Mouse (Mus musculus): ENCODE data around the gene Rbfox1. TPM values are rescaled to one million over a fixed set of nuclear protein-coding genes. Genes with fewer than 3 reads are reported as not detected.

Gene Rbfox1
- polyA plus RNA-seq, 1 experiment from 2014 or later: 14.6 TPM

GRCm38 (mm10) chr16:7244382-7244781, 1359.2 kb downstream of the Rbfox1 start:
- no peak overlapping the region for H3K27ac ChIP-seq
- H3K36me3 ChIP-seq: no peaks in the 10 kb centered on the region
- no peaks in the 10 kb centered on the region for H3K4me1 ChIP-seq (replicated peaks)
- WGBS: 88% methylated on average over 1 of the region's 1 CpGs
- no peak overlapping the region for H3K4me3 ChIP-seq
- no peak for DNase-seq (ENCODE audit: low spot score)
- no peaks in the 10 kb centered on the region for H3K27me3 ChIP-seq (ENCODE audit: insufficient read depth, poor library complexity, severe bottlenecking)
- H3K9me3 ChIP-seq: no peaks in the 10 kb centered on the region

- H3K27me3 ChIP-seq (ENCODE audit: insufficient read depth, poor library complexity, severe bottlenecking): no peaks in the 10 kb centered on the region
- no peaks in the 10 kb centered on the region for H3K36me3 ChIP-seq
- no peak for DNase-seq (ENCODE audit: low spot score)
- H3K9me3 ChIP-seq: no peaks in the 10 kb centered on the region
- no peak overlapping the region for H3K27ac ChIP-seq
- peaks cover 6% of the 10 kb centered on the region for H3K4me1 ChIP-seq (replicated peaks)
- H3K4me3 ChIP-seq: no peak overlapping the region
- WGBS: 89% methylated on average over 4 of the region's 4 CpGs
Observed at GRCm38 (mm10) chr16:7251696-7252095, 1366.5 kb downstream of the Rbfox1 start.

- Histone ChIP-seq H3K36me3 (no peaks in the 10 kb centered on the region), H3K4me1 (replicated peaks) (no peaks in the 10 kb centered on the region), H3K27me3 (ENCODE audit: insufficient read depth, poor library complexity, severe bottlenecking) (no peaks in the 10 kb centered on the region), H3K9me3 (no peaks in the 10 kb centered on the region), H3K4me3 (no peak overlapping the region), H3K27ac (no peak overlapping the region)
- 92% methylated on average over 4 of the region's 4 CpGs for WGBS
- no peak for DNase-seq (ENCODE audit: low spot score)
Observed at GRCm38 (mm10) chr16:7257366-7257765, 1372.2 kb downstream of the Rbfox1 start.

GRCm38 (mm10) chr16:7263261-7263660, 1378.1 kb downstream of the Rbfox1 start:
- 95% methylated on average over 1 of the region's 1 CpGs for WGBS
- no peaks in the 10 kb centered on the region for H3K36me3 ChIP-seq
- no peak overlapping the region for H3K27ac ChIP-seq
- H3K4me1 ChIP-seq (replicated peaks): no peaks in the 10 kb centered on the region
- H3K27me3 ChIP-seq (ENCODE audit: insufficient read depth, poor library complexity, severe bottlenecking): no peaks in the 10 kb centered on the region
- no peak overlapping the region for H3K4me3 ChIP-seq
- H3K9me3 ChIP-seq: no peaks in the 10 kb centered on the region
- no peak for DNase-seq (ENCODE audit: low spot score)

- Histone ChIP-seq H3K4me1 (replicated peaks) (no peaks in the 10 kb centered on the region), H3K27me3 (ENCODE audit: insufficient read depth, poor library complexity, severe bottlenecking) (no peaks in the 10 kb centered on the region), H3K9me3 (no peaks in the 10 kb centered on the region), H3K36me3 (no peaks in the 10 kb centered on the region), H3K4me3 (no peak overlapping the region), H3K27ac (no peak overlapping the region)
- DNase-seq (ENCODE audit: low spot score): no peak
Observed at GRCm38 (mm10) chr16:7265715-7266114, 1380.6 kb downstream of the Rbfox1 start.

GRCm38 (mm10) chr16:7275501-7275900, 1390.3 kb downstream of the Rbfox1 start:
- DNase-seq (ENCODE audit: low spot score): no peak

GRCm38 (mm10) chr16:7275901-7276300, 1390.7 kb downstream of the Rbfox1 start:
- DNase-seq (ENCODE audit: low spot score): no peak
- no peaks in the 10 kb centered on the region for H3K4me1 ChIP-seq (replicated peaks)
- 38% methylated on average over 1 of the region's 1 CpGs for WGBS

More at GRCm38 (mm10) chr16:7275501-7275900, 1390.3 kb downstream of the Rbfox1 start:
- Histone ChIP-seq H3K27me3 (ENCODE audit: insufficient read depth, poor library complexity, severe bottlenecking) (no peaks in the 10 kb centered on the region), H3K4me1 (replicated peaks) (no peaks in the 10 kb centered on the region), H3K4me3 (no peak overlapping the region), H3K27ac (no peak overlapping the region), H3K36me3 (no peaks in the 10 kb centered on the region), H3K9me3 (peaks cover 2% of the 10 kb centered on the region; the same call in 1 of the 2 replicates)
- 82% methylated on average over 5 of the region's 5 CpGs for WGBS

GRCm38 (mm10) chr16:7279544-7279943, 1394.4 kb downstream of the Rbfox1 start:
- H3K9me3 ChIP-seq: peaks cover 2% of the 10 kb centered on the region; the same call in 1 of the 2 replicates
- no peak for DNase-seq (ENCODE audit: low spot score)
- no peaks in the 10 kb centered on the region for H3K36me3 ChIP-seq
- no peaks in the 10 kb centered on the region for H3K27me3 ChIP-seq (ENCODE audit: insufficient read depth, poor library complexity, severe bottlenecking)
- 68% methylated on average over 5 of the region's 5 CpGs for WGBS
- H3K27ac ChIP-seq: no peak overlapping the region
- H3K4me1 ChIP-seq (replicated peaks): no peaks in the 10 kb centered on the region
- H3K4me3 ChIP-seq: no peak overlapping the region

More at GRCm38 (mm10) chr16:7275901-7276300, 1390.7 kb downstream of the Rbfox1 start:
- Histone ChIP-seq H3K27me3 (ENCODE audit: insufficient read depth, poor library complexity, severe bottlenecking) (no peaks in the 10 kb centered on the region), H3K36me3 (no peaks in the 10 kb centered on the region), H3K27ac (no peak overlapping the region), H3K4me3 (no peak overlapping the region), H3K9me3 (peaks cover 2% of the 10 kb centered on the region; the same call in 1 of the 2 replicates)

GRCm38 (mm10) chr16:7282257-7282656, 1397.1 kb downstream of the Rbfox1 start:
- H3K27ac ChIP-seq: no peak overlapping the region
- H3K4me1 ChIP-seq (replicated peaks): no peaks in the 10 kb centered on the region
- no peaks in the 10 kb centered on the region for H3K9me3 ChIP-seq
- no peak overlapping the region for H3K4me3 ChIP-seq
- H3K36me3 ChIP-seq: no peaks in the 10 kb centered on the region
- H3K27me3 ChIP-seq (ENCODE audit: insufficient read depth, poor library complexity, severe bottlenecking): no peaks in the 10 kb centered on the region
- 89% methylated on average over 7 of the region's 7 CpGs for WGBS
- no peak for DNase-seq (ENCODE audit: low spot score)

GRCm38 (mm10) chr16:7292985-7293805, 1408.0 kb downstream of the Rbfox1 start:
- Histone ChIP-seq H3K27ac (no peak overlapping the region), H3K4me3 (no peak overlapping the region), H3K4me1 (replicated peaks) (peaks cover 4% of the 10 kb centered on the region; the same call in 1 of the 2 replicates), H3K36me3 (no peaks in the 10 kb centered on the region), H3K27me3 (ENCODE audit: insufficient read depth, poor library complexity, severe bottlenecking) (no peaks in the 10 kb centered on the region), H3K9me3 (no peaks in the 10 kb centered on the region)
- DNase-seq (ENCODE audit: low spot score): no peak
- 69% methylated on average over 16 of the region's 16 CpGs for WGBS

GRCm38 (mm10) chr16:7302416-7302815, 1417.3 kb downstream of the Rbfox1 start:
- DNase-seq (ENCODE audit: low spot score): no peak
- H3K27ac ChIP-seq: no peak overlapping the region
- H3K36me3 ChIP-seq: no peaks in the 10 kb centered on the region
- no peak overlapping the region for H3K4me3 ChIP-seq
- H3K4me1 ChIP-seq (replicated peaks): no peaks in the 10 kb centered on the region
- WGBS: 70% methylated on average over 3 of the region's 3 CpGs
- no peaks in the 10 kb centered on the region for H3K27me3 ChIP-seq (ENCODE audit: insufficient read depth, poor library complexity, severe bottlenecking)
- H3K9me3 ChIP-seq: no peaks in the 10 kb centered on the region

GRCm38 (mm10) chr16:7329196-7329595, 1444.0 kb downstream of the Rbfox1 start:
- no peak overlapping the region for H3K27ac ChIP-seq
- H3K4me3 ChIP-seq: no peak overlapping the region
- H3K36me3 ChIP-seq: no peaks in the 10 kb centered on the region
- DNase-seq (ENCODE audit: low spot score): no peak
- 70% methylated on average over 3 of the region's 3 CpGs for WGBS
- H3K4me1 ChIP-seq (replicated peaks): no peaks in the 10 kb centered on the region
- no peaks in the 10 kb centered on the region for H3K9me3 ChIP-seq
- no peaks in the 10 kb centered on the region for H3K27me3 ChIP-seq (ENCODE audit: insufficient read depth, poor library complexity, severe bottlenecking)

GRCm38 (mm10) chr16:7341186-7341585, 1456.0 kb downstream of the Rbfox1 start:
- DNase-seq (ENCODE audit: low spot score): no peak
- H3K36me3 ChIP-seq: no peaks in the 10 kb centered on the region
- no peaks in the 10 kb centered on the region for H3K27me3 ChIP-seq (ENCODE audit: insufficient read depth, poor library complexity, severe bottlenecking)
- WGBS: 56% methylated on average over 4 of the region's 4 CpGs
- H3K9me3 ChIP-seq: no peaks in the 10 kb centered on the region
- 0 out of 2 replicates have a peak, but pooled peaks cover 8% of the 10 kb centered on the region for H3K4me1 ChIP-seq (replicated peaks)
- no peak overlapping the region for H3K27ac ChIP-seq
- H3K4me3 ChIP-seq: no peak overlapping the region

Data from hindbrain, embryonic 10.5 days (tissue).